Mouse (Mus musculus) kidney, postnatal 10 days (tissue): ENCODE results near the gene Olfr330.
"Not testable (repeated sequence)": the region's sequence is repeated elsewhere in the genome, so short reads cannot be mapped to it uniquely, and the experiment has no call there.

ENCODE experiments used
- DNase-seq: peaks from one replicate; pipeline ENCODE4 v3.0.0; 2021; ENCODE audit warnings: mixed read lengths

The Olfr330 gene

DNA sequence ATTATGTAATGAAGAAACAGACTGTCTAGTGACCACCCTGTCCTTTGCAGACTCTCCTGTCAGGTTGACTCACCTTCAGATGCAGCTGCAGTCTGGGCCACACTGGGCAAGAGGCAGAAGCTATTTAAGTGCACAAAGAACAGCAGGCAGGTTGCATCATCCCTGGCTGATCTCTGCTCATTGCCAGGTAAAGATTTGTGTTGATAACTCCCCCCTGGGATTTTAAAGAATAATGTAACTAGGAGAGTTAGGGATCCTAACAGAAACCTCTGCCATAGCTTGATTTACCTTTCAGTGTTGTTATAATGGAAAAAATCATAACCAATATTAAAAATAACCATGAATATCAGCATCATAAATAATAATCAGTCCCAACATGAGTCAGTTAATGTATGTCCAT lies at the start of gene Olfr330:
Gene Olfr330, minus strand, starts transcription at position 101 of the 400 bp plus-strand sequence.
- not testable (repeated sequence) for DNase-seq

DNA sequence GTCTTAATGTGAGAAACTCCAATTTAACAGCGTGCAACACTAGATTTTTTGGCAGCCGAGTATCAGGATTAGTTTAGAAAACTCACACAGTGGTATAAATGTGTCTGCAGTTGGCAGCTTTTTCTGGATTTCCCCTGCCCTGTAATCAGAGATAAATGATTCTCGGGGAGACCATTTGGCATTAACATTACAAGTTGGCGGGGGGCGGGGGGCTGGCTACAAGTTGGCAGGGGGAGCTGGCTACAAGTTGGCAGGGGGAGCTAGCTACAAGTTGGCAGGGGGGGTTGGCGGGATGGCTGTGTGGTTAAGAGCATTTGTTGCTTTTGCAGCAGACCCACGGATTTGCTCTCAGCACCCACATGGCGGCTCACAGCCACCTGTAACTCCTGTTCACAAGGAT lies 44.0 kb upstream of the Olfr330 start:
- DNase-seq, result no peak

DNA sequence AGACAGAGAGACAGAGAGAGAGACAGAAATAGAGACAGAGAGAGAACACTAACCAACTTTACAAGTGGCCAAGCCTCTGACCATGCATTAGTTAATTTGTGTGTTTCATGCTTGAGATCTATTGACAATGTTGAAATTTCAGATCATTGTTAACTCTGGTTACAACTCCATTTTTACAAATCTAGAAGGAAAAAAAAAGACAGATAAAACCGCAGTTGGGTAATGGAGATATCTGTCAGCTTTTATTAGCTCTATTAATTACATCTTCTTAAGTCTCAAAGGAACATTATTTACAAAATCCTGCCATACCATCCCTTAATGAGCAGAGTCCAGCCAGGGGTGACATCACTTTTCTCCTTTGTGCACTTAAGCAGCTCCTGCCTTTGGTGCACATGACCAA lies 42.8 kb upstream of the Olfr330 start, which contains the start of gene Olfr325:
Gene Olfr325, plus strand, starts transcription at position 301 of the 400 bp plus-strand sequence.
- DNase-seq, result no peak

DNA sequence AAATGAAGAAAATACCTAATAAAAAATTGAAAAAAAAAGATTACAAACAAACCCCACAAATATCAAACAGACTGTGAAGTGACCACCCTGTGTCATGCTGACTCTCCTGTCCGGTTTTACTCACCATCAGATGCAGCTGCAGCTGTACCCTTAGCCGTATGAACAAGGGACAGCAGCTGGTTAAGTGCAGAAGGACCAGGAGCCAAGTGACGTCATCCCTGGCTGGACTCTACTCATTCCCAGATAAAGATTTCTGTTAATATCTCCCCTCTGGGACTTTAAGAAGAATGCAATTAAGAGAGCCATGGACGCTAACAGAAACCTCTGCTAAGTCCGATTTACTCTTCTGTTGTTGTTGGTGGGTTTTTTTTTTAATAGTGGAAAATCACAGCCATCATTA lies 35.8 kb upstream of the Olfr330 start, which contains the start of gene Olfr224:
Gene Olfr224, minus strand, starts transcription at position 149 of the 400 bp plus-strand sequence.
- DNase-seq, result peak; percentile 67

DNA sequence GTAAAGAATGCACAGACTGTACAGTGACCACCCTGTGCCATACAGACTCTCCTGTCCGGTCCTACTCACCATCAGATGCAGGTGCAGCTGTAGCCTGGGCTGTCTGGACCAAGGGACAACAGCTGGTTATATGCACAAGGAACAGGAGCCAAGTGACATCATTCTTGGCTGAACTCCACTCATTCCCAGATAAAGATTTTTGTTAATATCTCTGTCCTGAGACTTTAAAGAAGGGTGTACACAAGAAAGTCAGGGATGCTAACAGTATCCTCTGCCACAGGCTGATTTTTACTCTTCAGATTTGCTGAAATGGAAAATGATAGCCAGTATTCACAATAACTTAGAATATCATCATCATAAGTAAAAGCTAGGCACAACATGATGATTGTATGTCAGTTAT lies 20.9 kb upstream of the Olfr330 start, which contains the start of gene Olfr328:
Gene Olfr328, minus strand, starts transcription at position 101 of the 400 bp plus-strand sequence.
- no peak for DNase-seq

DNA sequence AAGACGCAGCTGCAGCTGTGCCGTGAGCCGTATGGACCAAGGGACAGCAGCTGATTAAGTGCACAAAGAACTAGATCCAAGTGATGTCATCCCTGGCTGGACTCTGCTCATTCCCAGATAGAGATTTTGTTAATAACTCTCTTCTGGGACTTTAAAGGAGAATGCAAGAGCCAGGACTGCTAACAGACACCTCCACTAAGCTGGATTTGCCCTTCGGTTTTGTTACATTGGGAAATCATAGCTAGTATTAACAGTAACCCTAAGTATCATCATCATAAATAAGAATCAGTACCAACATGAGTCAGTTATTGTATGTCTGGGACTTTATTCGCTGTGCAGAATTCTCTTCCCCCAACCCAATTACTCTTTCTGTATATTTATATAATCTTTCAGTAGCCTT lies 11.7 kb upstream of the Olfr330 start, which contains the start of gene Olfr329-ps:
Gene Olfr329-ps, minus strand, starts transcription at position 101 of the 400 bp plus-strand sequence.
- DNase-seq, result no peak

DNA sequence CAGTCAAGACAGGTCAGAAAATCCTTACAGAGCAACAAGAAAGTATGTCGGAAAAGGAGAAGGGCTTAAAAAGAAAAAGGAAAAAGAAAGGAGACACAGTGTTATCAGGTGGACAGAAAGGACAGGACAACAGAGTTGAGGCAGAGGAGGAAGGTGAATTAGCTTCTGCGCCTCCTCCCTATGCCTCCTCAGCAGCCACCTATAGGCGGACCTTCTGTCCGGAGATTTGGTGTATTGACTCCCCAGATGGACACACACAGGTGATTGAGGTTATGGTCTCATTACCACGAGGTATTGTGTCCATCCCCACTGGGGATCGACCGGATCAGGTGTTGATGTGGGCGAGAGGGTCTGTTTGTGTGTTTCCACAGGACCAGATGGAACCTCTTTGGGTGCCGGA lies 14.9 kb downstream of the Olfr330 start:
- peak; percentile 23 for DNase-seq

DNA sequence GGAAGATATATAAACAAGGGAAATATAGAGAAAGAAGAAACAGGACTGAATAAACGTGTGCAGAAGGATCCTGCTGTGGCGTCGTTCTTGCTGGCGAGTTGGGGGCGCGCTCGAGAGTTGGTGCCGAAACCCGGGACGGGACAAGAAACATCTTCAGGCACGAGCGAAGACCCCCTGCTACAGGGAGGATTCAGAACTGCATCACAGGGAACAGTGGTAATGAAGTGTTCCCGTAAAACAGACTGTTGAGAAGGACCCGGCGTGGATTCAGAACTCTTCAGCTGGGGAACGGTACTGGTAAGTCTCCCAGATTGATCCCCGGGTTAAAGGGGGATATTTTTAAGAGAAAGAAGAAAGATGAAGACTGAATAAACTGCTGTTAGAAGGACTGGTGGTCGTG lies 15.7 kb downstream of the Olfr330 start:
- DNase-seq, result peak; percentile 67

DNA sequence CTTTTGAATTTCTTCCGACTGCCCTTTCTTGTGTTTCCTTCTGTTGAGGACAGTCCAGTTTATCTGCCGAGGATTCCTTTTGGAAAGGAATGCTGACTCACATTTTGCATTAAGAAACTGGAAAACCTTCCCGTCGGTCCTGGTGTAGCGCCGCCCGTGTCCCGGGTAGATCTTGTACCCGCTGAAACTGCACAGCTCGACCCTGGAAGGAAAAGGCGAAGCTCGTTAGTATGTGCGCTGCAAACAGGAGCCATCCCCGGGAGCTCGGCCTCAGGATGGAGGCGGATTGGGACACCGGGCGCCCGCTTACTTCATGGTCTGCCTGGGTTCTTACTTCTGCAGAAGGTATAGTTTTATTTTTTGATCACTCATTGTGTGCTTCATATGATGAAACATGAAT lies 25.6 kb downstream of the Olfr330 start:
- DNase-seq, result not testable (repeated sequence)

DNA sequence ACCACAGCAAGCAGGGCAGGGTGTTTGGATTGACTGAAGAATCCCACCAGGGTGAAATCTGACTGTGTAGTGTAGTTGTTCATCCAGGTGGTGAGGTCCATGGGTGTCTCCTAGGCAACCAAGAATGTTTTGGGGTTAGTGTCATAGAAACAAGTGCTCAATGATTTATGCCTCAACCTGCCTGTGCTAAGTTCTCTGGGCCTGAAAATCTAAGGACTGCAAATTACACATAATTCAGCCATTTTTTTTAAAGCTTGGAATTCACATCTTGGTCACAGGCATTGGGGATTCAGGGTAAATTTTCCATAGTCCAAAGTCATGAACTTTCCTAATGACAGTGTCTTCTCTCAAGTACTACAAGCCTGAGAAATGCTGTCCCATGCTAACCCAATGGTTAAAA lies 32.2 kb downstream of the Olfr330 start, which contains the start of gene Olfr331:
Gene Olfr331, minus strand, starts transcription at position 101 of the 400 bp plus-strand sequence.
- not testable (repeated sequence) for DNase-seq

DNA sequence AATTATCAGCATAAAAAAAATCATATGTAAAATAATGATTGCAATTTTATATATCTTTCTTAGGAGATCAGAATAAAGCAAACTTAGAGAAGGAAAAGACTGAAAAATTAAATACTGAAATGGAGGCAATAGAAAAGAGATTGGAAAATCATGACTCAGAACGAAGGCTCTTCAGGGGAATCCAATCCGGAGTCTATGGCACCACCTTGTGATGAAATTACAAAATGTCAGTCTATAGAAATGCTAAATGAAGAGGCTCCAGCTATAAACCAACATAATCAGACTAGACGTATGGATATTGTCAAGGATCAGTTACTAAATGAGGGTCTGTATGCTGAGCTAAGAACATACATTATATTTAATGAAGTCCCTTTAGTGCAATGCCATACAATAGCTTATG lies 35.3 kb downstream of the Olfr330 start:
- no peak for DNase-seq

DNA sequence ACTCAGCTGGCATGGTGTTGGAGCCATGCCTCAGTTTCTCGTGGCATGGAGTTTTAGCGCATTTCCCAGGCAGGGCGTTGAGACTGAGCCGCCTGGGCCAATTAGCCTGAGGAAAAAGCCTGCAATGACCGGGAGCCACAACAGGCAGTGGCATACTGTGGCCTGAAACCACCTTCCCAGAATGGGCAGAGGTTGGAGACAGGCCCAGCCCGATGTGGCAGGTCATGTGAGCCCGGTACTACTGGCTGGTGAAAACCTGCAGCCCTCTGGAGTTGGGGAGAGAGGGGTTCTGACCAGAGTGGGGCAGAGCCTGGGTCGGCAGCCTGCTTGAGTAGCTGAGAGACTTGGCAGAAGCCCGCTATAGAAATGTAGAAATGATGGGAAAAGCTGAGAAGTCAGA lies 35.9 kb downstream of the Olfr330 start:
- DNase-seq, result no peak

DNA sequence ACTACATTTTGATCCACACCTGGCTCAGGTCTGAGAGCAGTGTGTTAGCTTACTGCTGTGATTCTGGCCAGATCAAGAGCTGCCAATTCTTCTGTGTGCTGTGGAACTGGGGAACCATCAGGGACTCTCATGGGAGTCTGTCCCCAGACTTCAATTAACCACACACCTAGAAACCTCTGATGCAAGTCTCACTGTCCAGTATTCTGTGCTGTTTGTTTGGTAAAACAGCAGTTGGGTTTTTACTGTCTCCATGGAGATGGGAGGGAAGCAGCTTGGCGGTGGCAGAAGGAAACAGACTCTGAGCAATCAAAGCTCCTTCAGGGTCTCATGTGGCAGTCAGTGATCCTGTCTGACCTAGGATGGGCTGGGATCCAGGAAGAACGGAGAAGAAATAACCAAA lies 42.2 kb downstream of the Olfr330 start, which contains the start of gene Olfr332:
Gene Olfr332, minus strand, starts transcription at position 101 of the 400 bp plus-strand sequence.
- DNase-seq, result no peak
